Mouse (Mus musculus) testis, postnatal 14 days (tissue): ENCODE data around the gene Fam84b.

Experiments
- DNase-seq: peaks from one replicate; pipeline ENCODE4 v3.0.0; 2021; ENCODE audit warnings: low spot score

Fam84b gene

GRCm38 (mm10) chr15:60832586-60832985, 21.0 kb downstream of the Fam84b start:
- DNase-seq, result no peak

DNA sequence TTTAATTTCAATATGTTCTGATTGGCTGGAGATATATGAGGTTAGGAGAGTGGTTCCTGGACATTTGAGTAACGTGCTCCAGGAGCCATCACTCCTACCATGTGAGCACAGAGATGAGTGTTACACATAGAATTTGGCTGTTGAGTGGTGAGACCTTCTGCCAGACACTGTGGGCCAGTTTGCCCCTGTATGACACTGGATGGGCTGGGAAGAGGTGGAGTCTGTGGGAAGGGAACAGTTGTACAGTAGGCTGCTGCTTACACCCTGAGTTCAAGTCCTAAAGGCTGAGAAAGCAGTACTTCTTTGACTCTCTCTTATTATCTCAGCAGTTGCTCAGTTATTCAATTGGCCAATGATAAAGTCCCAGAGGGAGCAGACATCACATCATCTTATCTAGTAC, 27.4 kb downstream of the Fam84b start:
- DNase-seq, result no peak

DNA sequence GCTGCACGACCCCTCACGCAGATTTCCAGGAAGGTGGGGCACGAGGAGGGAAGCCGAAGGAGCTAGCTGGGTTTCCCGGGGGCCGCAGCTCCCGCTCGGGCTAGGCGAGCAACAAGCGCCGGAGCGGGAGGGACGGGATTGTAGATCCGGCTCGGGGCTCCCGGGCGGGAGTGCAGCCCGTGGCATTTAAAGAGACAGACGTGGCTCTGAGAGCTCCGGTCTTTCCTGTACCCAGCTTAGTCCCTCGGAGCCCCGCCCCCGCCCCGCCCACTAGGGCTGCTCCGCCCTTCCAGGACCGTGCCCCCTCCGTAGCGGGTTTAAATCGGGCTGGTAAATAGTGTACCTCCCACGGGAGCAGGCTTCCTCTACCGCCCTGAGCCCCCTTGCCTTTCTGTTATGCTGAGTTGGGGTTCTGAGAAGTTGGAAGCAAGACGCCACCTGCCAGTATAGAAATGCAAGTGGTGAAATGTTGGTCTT, 28.8 kb downstream of the Fam84b start:
- peak; percentile 83 for DNase-seq

DNA sequence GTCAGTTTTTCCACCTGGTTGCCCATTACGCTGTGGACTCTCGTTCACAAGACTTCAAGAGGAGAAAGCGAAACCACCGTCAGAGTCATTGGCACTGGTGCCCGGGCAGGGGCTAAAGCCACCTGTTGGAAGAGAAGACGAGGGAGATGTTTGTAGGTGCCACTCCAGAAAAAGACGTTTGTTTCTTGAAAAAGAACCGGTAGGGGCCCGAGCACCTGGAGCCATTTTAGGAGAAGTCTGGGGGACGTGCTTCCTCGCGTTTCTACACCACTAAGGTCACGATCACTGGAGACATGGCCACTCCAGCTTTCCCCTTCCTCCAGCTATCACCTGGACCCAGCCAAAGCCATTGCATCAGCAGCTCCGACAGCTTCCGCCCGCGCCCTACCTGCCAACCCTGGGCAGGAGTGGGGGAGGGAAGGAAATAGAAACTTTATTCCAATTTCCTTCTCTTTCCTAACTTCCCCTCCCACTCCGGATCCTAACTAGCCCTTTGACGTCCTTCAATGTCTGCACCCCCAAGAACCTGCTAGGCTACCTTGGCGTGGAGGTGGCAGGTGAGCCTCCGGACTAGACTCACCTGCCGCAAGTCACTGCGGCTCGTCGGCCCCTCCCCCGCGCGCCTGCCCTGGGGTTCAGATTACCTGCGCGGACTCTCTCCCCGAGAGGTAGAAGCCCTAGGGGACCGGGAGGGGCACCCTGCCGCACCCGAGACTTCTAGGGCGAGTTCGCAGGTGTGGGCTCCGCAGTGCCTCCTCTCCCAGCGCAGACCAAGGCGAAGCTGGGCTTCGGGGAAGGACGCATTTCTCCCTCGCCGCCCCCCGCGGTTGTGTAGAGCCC, 29.5 kb downstream of the Fam84b start:
- DNase-seq, result peak; percentile 10

- DNase-seq, result no peak
These were observed 30.0 kb downstream of the Fam84b start for GRCm38 (mm10) chr15:60823620-60823869.

DNA sequence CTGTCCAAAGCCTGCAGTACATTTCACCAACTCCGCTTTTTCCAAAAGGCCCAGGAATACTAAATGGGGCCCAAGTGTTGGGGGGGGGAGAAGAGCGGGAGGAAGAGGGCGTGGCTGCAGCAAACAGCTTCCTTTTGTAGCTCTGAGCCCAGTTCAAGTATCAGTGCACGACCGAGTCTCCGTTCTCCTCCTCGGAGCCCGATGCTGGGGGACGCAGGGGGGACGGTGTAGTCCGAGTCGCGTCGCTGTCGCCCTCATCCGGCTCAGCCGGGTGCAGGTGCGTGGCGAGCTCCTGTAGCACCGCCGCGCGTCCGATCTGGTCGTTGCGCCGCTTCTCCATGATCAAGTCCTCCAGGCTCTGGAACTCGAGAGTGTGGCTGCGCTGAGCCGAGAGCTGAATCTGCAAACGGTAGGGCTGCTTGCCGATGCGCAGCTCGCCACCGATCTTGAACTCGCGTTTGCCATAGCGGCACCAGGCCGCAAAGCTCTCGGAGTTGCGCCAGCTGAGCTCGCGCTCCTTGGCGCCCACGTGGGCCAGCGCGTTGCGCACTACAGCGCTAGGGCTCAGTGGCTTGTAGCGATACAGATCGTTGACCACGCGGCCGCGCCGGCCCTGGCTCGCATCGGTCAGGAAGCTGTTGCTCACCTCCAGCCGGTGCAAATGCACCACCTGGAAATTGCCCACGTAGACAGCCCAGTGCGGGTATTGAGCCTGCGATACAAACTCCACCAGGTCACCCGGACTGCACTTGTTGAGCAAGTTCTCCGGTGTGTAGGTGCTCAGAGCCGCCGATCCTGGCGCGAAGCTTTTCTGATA, 30.6 kb downstream of the Fam84b start:
- peak; percentile 42 for DNase-seq

DNA sequence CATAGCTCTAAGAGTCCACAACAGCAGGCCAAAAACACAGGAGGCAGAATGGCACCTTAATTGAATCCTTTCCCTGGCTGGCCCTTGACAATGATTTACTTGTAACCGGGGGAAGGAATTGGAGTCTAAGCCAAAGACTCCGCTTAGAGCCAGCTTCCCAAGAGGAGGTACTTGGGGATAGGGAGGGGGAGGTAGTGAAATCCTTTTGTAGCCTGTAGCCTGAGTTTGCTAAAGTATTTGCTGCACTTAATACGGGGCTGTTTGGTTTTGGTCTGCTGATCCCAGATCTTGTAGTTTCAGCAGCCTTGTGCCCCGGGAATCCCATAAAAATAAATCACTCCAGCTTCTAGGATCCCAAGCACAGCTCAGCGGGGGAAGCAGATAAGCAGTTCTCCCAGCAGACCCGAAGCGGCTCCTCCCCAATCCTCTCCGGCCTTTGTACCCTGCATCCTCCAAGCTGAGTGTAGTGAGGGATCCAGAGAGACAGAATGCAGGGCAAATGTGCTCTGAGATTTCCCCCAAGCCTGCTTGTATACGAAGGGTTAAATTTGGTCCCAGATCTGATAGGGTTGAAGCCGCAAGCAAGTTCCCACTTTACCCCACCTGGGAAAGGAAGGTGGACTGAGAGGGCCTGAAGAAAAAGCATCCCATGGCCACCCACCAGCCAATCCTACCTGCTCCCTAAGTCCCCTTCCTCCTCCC, 31.3 kb downstream of the Fam84b start:
- no peak for DNase-seq

DNA sequence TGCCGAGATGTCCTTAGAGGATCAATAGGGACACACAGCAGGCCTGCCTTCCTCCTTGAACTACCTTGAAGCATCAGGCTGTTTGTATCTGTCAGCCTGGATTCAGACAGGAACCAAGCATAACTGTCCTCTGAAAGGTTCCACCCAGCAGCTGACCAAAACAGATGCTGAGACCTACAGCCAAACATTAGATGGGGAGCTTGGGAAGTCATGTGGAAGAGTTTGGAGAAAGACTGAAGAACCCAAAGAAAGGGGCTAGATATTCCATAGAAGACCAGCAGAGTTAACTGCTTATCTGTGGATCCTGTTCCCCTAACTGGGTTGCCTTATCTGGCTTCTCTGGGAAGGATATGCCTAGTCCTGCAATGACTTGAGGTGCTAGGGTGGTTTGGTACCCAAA, 35.1 kb downstream of the Fam84b start:
- DNase-seq, result no peak

GRCm38 (mm10) chr15:60816478-60816877, 37.1 kb downstream of the Fam84b start:
- DNase-seq, result no peak

GRCm38 (mm10) chr15:60814542-60814941, 39.0 kb downstream of the Fam84b start:
- DNase-seq, result no peak

- no peak for DNase-seq
These were observed 60.4 kb downstream of the Fam84b start for GRCm38 (mm10) chr15:60793041-60793673.

- DNase-seq, result no peak
These were observed 64.5 kb downstream of the Fam84b start for GRCm38 (mm10) chr15:60789084-60789483.

DNA sequence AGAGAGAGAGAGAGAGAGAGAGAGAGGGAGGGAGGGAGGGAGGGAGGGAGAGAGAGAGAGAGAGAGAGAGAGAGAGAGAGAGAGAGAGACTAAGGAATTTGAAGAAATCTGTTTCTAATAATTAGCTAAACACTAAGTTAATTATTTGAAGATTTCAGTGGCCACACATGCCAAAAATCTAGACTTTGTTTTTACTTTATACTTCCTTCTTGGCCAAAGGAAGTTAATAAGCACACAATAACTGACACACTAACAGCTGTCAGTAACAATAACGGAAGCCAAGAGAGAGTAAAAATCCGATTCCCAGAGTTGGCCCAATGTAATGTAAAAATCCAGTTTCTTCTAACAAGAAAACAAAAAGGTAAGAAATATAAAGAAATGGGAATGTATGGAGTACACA, 69.8 kb downstream of the Fam84b start:
- no peak for DNase-seq

DNA sequence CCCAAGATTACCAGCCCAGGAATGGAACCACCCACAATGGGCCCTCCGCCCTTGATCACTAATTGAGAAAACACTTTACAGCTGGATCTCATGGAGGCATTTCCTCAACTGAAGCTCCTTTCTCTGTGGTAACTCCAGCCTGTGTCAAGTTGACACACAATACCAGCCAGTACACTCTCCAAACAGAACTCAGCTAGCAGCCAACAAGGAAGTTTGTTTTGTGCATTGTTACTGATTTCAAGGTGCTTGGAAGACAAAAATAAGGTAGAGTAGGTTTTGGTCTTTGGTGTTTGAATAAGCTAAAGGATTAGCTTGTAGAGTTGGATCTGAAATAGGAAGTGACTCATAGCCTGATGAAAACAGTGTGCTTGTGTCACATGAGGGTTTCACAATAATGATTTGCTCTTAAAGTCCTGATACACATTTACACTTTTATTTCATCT, 74.0 kb downstream of the Fam84b start:
- DNase-seq, result no peak

GRCm38 (mm10) chr15:60779063-60779462, 74.5 kb downstream of the Fam84b start:
- no peak for DNase-seq
